8 mouse cellular contexts compared by ENCODE assay signal in genomic region chr7:19360944-19361343, GRCm38 (mm10). TPM values are rescaled to one million over a fixed set of nuclear protein-coding genes. Genes with fewer than 3 reads are reported as not detected.
DNase-seq lines count a peak whose midpoint lies in the region; ATAC-seq and TF ChIP-seq lines count a peak whose summit lies in the region.

No protein-coding gene starts in this region.

- no peak overlapping the region for H3K27ac ChIP-seq in MEL (ENCODE audit: control insufficient read depth, low read depth, low read length)
- peak overlapping the region; percentile 46; the same call in 1 of the 2 replicates for H3K27ac ChIP-seq in forebrain, embryonic 16.5 days (ENCODE audit: low read length)
- H3K27ac ChIP-seq in layer of hippocampus, adult 2 months: peak overlapping the region; percentile 90
- H3K27ac ChIP-seq in neural tube, embryonic 15.5 days (replicated peaks): peak overlapping the region; percentile 63; the same call in 1 of the 2 replicates
- H3K27ac ChIP-seq in thymus, adult 2 months (ENCODE audit: control insufficient read depth, insufficient read depth, low read length): no peak overlapping the region

- ATAC-seq in forebrain, embryonic 16.5 days: peak; percentile 74
- ATAC-seq in neural tube, embryonic 15.5 days (ENCODE audit: low FRiP score): peak; percentile 45; the same call in 1 of the 2 replicates

- no peak for TF ChIP-seq RAD21 in MEL (IDR thresholded peaks at IDR 0.05; ENCODE audit: low read depth, low read length)

- H3K4me1 ChIP-seq in MEL (ENCODE audit: control insufficient read depth in 1 of 2, insufficient read depth in 2 of 2, low read length in 2 of 2): peaks cover 0 to 13% of the 10 kb centered on the region in 2 experiments; a peak in 2 of 4 replicates
- peaks cover 29% of the 10 kb centered on the region for H3K4me1 ChIP-seq in forebrain, embryonic 16.5 days (replicated peaks; ENCODE audit: control insufficient read depth, insufficient read depth, low read length)
- H3K4me1 ChIP-seq in lung, adult 2 months (ENCODE audit: control insufficient read depth, insufficient read depth, low read length): peaks cover 2% of the 10 kb centered on the region; the same call in 1 of the 2 replicates
- peaks cover 38% of the 10 kb centered on the region for H3K4me1 ChIP-seq in neural tube, embryonic 15.5 days
- H3K4me1 ChIP-seq in thymus, adult 2 months (replicated peaks; ENCODE audit: control insufficient read depth, insufficient read depth, low read length): peaks cover 22% of the 10 kb centered on the region

- H3K36me3 ChIP-seq in MEL (ENCODE audit: control insufficient read depth in 1 of 2, insufficient read depth in 2 of 2, low read length in 2 of 2): 0 out of 4 replicates have a peak, but pooled peaks cover 0 to 2% of the 10 kb centered on the region in 2 experiments
- peaks cover 7% of the 10 kb centered on the region; the same call in 1 of the 2 replicates for H3K36me3 ChIP-seq in forebrain, embryonic 16.5 days (ENCODE audit: control insufficient read depth, insufficient read depth)
- peaks cover 8% of the 10 kb centered on the region for H3K36me3 ChIP-seq in neural tube, embryonic 15.5 days
- H3K36me3 ChIP-seq in thymus, adult 2 months (ENCODE audit: control insufficient read depth, insufficient read depth, low read length): no peaks in the 10 kb centered on the region

- no peaks in the 10 kb centered on the region for H3K27me3 ChIP-seq in MEL (ENCODE audit: control insufficient read depth in 1 of 2, insufficient read depth in 2 of 2, low read length in 2 of 2)
- H3K27me3 ChIP-seq in forebrain, embryonic 16.5 days (replicated peaks; ENCODE audit: control insufficient read depth, insufficient read depth, low read length): no peaks in the 10 kb centered on the region; the same call in 1 of the 2 replicates
- H3K27me3 ChIP-seq in neural tube, embryonic 15.5 days (replicated peaks): peaks cover 20% of the 10 kb centered on the region
- no peaks in the 10 kb centered on the region; the same call in 1 of the 2 replicates for H3K27me3 ChIP-seq in thymus, adult 2 months (ENCODE audit: control insufficient read depth, insufficient read depth, low read length)

- peak; percentile 96 for DNase-seq in MEL (ENCODE audit: low read depth, low spot score)
- DNase-seq in cerebellum, adult 18-20 months: peak; percentile 90 to 97
- DNase-seq in heart, postnatal 36 days: peak; percentile 88 to 89
- DNase-seq in layer of hippocampus, adult 2 months (ENCODE audit: low spot score in 2 of 2): peak; percentile 86 to 94
- DNase-seq in lung, adult 2 months: peak; percentile 90
- peak; percentile 52 for DNase-seq in thymus, adult 2 months

- H3K4me2 ChIP-seq in forebrain, embryonic 16.5 days (ENCODE audit: low read length): peak overlapping the region; percentile 96
- H3K4me2 ChIP-seq in neural tube, embryonic 15.5 days: peak overlapping the region; percentile 96

- TF ChIP-seq CTCF in MEL (IDR thresholded peaks at IDR 0.05 in 2 of 3, conservative IDR thresholded peaks at IDR 0.05 in 1 of 3; ENCODE audit: control insufficient read depth in 1 of 3, insufficient read depth in 1 of 3, low read depth in 2 of 3, low read length in 3 of 3, poor library complexity in 1 of 3, severe bottlenecking in 1 of 3): no peak
- peak; percentile 33 for TF ChIP-seq CTCF in layer of hippocampus, adult 2 months (conservative IDR thresholded peaks at IDR 0.05)
- no peak for TF ChIP-seq CTCF in lung, adult 2 months (IDR thresholded peaks at IDR 0.05; ENCODE audit: insufficient read depth, low read length)
- no peak for TF ChIP-seq CTCF in thymus, adult 2 months (IDR thresholded peaks at IDR 0.05; ENCODE audit: borderline replicate concordance, control insufficient read depth, extremely low read depth, insufficient read depth, low read length, poor library complexity)

- no peak for TF ChIP-seq EP300 in MEL (IDR thresholded peaks at IDR 0.05; ENCODE audit: low read depth in 1 of 2, low read length in 2 of 2)

- under 1% methylated on average over 27 of the region's 27 CpGs for WGBS in forebrain, embryonic 16.5 days
- under 1% methylated on average over 27 of the region's 27 CpGs for WGBS in lung, adult 2 months
- WGBS in neural tube, embryonic 15.5 days: 1% methylated on average over 27 of the region's 27 CpGs
- 1% methylated on average over 27 of the region's 27 CpGs for WGBS in thymus, adult 2 months

- no peaks in the 10 kb centered on the region for H3K9me3 ChIP-seq in MEL (replicated peaks; ENCODE audit: insufficient read depth, low read length)
- H3K9me3 ChIP-seq in forebrain, embryonic 16.5 days (ENCODE audit: control insufficient read depth, low read length): no peaks in the 10 kb centered on the region
- H3K9me3 ChIP-seq in neural tube, embryonic 15.5 days (replicated peaks): no peaks in the 10 kb centered on the region

- TF ChIP-seq POLR2A in MEL (IDR thresholded peaks at IDR 0.05; ENCODE audit: control insufficient read depth in 1 of 2, insufficient read depth in 1 of 2, low read depth in 1 of 2, low read length in 2 of 2, poor library complexity in 1 of 2): no peak; a peak in 1 of 4 replicates
- TF ChIP-seq POLR2A in lung, adult 2 months (IDR thresholded peaks at IDR 0.05; ENCODE audit: borderline replicate concordance, extremely low read depth, low read depth, low read length): peak; percentile 55; the same call in 1 of the 2 replicates
- TF ChIP-seq POLR2A in thymus, adult 2 months (IDR thresholded peaks at IDR 0.05; ENCODE audit: control insufficient read depth, extremely low read depth, insufficient read depth, low read length, poor library complexity): no peak

- peak overlapping the region; percentile 58 to 66 for H3K4me3 ChIP-seq in MEL (ENCODE audit: control insufficient read depth in 1 of 2, insufficient read depth in 1 of 2, low read depth in 2 of 2, low read length in 2 of 2)
- H3K4me3 ChIP-seq in forebrain, embryonic 16.5 days (replicated peaks; ENCODE audit: low read length): peak overlapping the region; percentile 49
- H3K4me3 ChIP-seq in layer of hippocampus, adult 2 months: peak overlapping the region; percentile 59
- H3K4me3 ChIP-seq in lung, adult 2 months (replicated peaks; ENCODE audit: extremely low read depth, low read depth, low read length): peak overlapping the region; percentile 68
- peak overlapping the region; percentile 65 for H3K4me3 ChIP-seq in neural tube, embryonic 15.5 days (replicated peaks)
- peak overlapping the region; percentile 43 for H3K4me3 ChIP-seq in thymus, adult 2 months (ENCODE audit: control insufficient read depth, insufficient read depth, low read length)

- peak overlapping the region; percentile 75 for H3K9ac ChIP-seq in MEL (ENCODE audit: control insufficient read depth, low read depth, low read length, poor library complexity, severe bottlenecking)
- peak overlapping the region; percentile 68 for H3K9ac ChIP-seq in forebrain, embryonic 16.5 days (replicated peaks; ENCODE audit: low read depth, low read length)
- H3K9ac ChIP-seq in neural tube, embryonic 15.5 days (replicated peaks): peak overlapping the region; percentile 45

- intact Hi-C loops in heart, postnatal 36 days (cut with DNase I): loop anchor here (5.0 kb wide), 1 partner anchor 134 kb away; the partner anchor contains the start of gene Opa3

- peaks cover 10% of the 10 kb centered on the region for H3K79me2 ChIP-seq in MEL (ENCODE audit: control insufficient read depth, insufficient read depth, low read length, poor library complexity)

RNA-seq across cellular contexts. Expression of gene Ppp1r13l, which starts 1.4 kb away (rescaled TPM):
- 1.0 and 1.5 TPM in 2 replicates for total RNA-seq in MEL (2012; rRNA removed)
- 10 to 100 TPM in 1 of 2 experiments, not detected in 1; 15.9 TPM for polyA plus RNA-seq in MEL (2012; ENCODE audit: insufficient read depth in 1 of 2, insufficient read length in 2 of 2, low read depth in 1 of 2, low replicate concordance in 2 of 2, missing spikeins in 1 of 2)
- polyA plus RNA-seq in forebrain, embryonic 16.5 days (2015; fragmentation: Nextera tagmentation; extraction: Ambion mirVana): 3.0 and 3.6 TPM in 2 replicates
- 10 to 100 TPM; 35.8 to 44.2 TPM for total RNA-seq in heart, postnatal 36 days (2021)
- total RNA-seq in layer of hippocampus, adult 2 months (2021): 1 to 10 TPM; 6.1 to 6.9 TPM
- polyA plus RNA-seq in lung, adult 2 months (2012; rRNA removed): 10.0 and 17.8 TPM in 2 replicates
- polyA plus RNA-seq in neural tube, embryonic 15.5 days (2015; fragmentation: Nextera tagmentation; extraction: Ambion mirVana): 1.9 and 2.1 TPM in 2 replicates
- polyA plus RNA-seq in thymus, adult 2 months (2012; rRNA removed): 13.6 and 14.2 TPM in 2 replicates

RNA-seq across cellular contexts. Expression of gene Cd3eap, which starts 1.7 kb away (rescaled TPM):
- total RNA-seq in MEL (2012; rRNA removed): 26.2 and 43.9 TPM in 2 replicates
- polyA plus RNA-seq in MEL (2012; ENCODE audit: insufficient read depth in 1 of 2, insufficient read length in 2 of 2, low read depth in 1 of 2, low replicate concordance in 2 of 2, missing spikeins in 1 of 2): 10 to 100 TPM in 1 of 2 experiments, not detected in 1; 49.8 TPM
- 23.1 and 26.4 TPM in 2 replicates for polyA plus RNA-seq in forebrain, embryonic 16.5 days (2015; fragmentation: Nextera tagmentation; extraction: Ambion mirVana)
- 10 to 100 TPM; 10.4 to 11.2 TPM for total RNA-seq in heart, postnatal 36 days (2021)
- 10 to 100 TPM; 18.1 to 19.5 TPM for total RNA-seq in layer of hippocampus, adult 2 months (2021)
- polyA plus RNA-seq in lung, adult 2 months (2012; rRNA removed): 4.6 and 5.2 TPM in 2 replicates
- 22.2 and 23.0 TPM in 2 replicates for polyA plus RNA-seq in neural tube, embryonic 15.5 days (2015; fragmentation: Nextera tagmentation; extraction: Ambion mirVana)
- polyA plus RNA-seq in thymus, adult 2 months (2012; rRNA removed): 7.5 and 8.0 TPM in 2 replicates

RNA-seq across cellular contexts. Expression of gene Ercc1, which starts 16.4 kb away (rescaled TPM):
- total RNA-seq in MEL (2012; rRNA removed): 22.2 and 25.9 TPM in 2 replicates
- 10 to 100 TPM in 1 of 2 experiments, not detected in 1; 37.5 TPM for polyA plus RNA-seq in MEL (2012; ENCODE audit: insufficient read depth in 1 of 2, insufficient read length in 2 of 2, low read depth in 1 of 2, low replicate concordance in 2 of 2, missing spikeins in 1 of 2)
- polyA plus RNA-seq in forebrain, embryonic 16.5 days (2015; fragmentation: Nextera tagmentation; extraction: Ambion mirVana): 79.3 and 85.9 TPM in 2 replicates
- 10 to 100 TPM; 43.4 to 48.0 TPM for total RNA-seq in heart, postnatal 36 days (2021)
- total RNA-seq in layer of hippocampus, adult 2 months (2021): 10 to 100 TPM; 51.7 to 51.9 TPM
- 38.7 and 46.6 TPM in 2 replicates for polyA plus RNA-seq in lung, adult 2 months (2012; rRNA removed)
- polyA plus RNA-seq in neural tube, embryonic 15.5 days (2015; fragmentation: Nextera tagmentation; extraction: Ambion mirVana): 78.5 and 93.5 TPM in 2 replicates
- polyA plus RNA-seq in thymus, adult 2 months (2012; rRNA removed): 62.3 and 63.6 TPM in 2 replicates

RNA-seq across cellular contexts. Expression of gene Ercc2, which starts 20.9 kb away (rescaled TPM):
- 29.4 and 34.4 TPM in 2 replicates for total RNA-seq in MEL (2012; rRNA removed)
- polyA plus RNA-seq in MEL (2012; ENCODE audit: insufficient read depth in 1 of 2, insufficient read length in 2 of 2, low read depth in 1 of 2, low replicate concordance in 2 of 2, missing spikeins in 1 of 2): 10 to 100 TPM in 1 of 2 experiments, not detected in 1; 44.5 TPM
- 25.3 and 28.5 TPM in 2 replicates for polyA plus RNA-seq in forebrain, embryonic 16.5 days (2015; fragmentation: Nextera tagmentation; extraction: Ambion mirVana)
- 10 to 100 TPM; 11.8 to 12.0 TPM for total RNA-seq in heart, postnatal 36 days (2021)
- total RNA-seq in layer of hippocampus, adult 2 months (2021): 10 to 100 TPM; 36.4 to 36.5 TPM
- 43.3 and 44.6 TPM in 2 replicates for polyA plus RNA-seq in lung, adult 2 months (2012; rRNA removed)
- polyA plus RNA-seq in neural tube, embryonic 15.5 days (2015; fragmentation: Nextera tagmentation; extraction: Ambion mirVana): 21.6 and 22.2 TPM in 2 replicates
- polyA plus RNA-seq in thymus, adult 2 months (2012; rRNA removed): 134 and 137 TPM in 2 replicates

RNA-seq across cellular contexts. Expression of gene Klc3, which starts 43.0 kb away (rescaled TPM):
- total RNA-seq in MEL (2012; rRNA removed): 2.7 and 3.6 TPM in 2 replicates
- polyA plus RNA-seq in MEL (2012; ENCODE audit: insufficient read depth in 1 of 2, insufficient read length in 2 of 2, low read depth in 1 of 2, low replicate concordance in 2 of 2, missing spikeins in 1 of 2): under 1 TPM in 1 of 2 experiments, not detected in 1; 0.42 TPM
- 2.2 and 2.5 TPM in 2 replicates for polyA plus RNA-seq in forebrain, embryonic 16.5 days (2015; fragmentation: Nextera tagmentation; extraction: Ambion mirVana)
- total RNA-seq in heart, postnatal 36 days (2021): under 1 TPM; 0.24 to 0.92 TPM
- 1 to 10 TPM; 3.2 to 3.5 TPM for total RNA-seq in layer of hippocampus, adult 2 months (2021)
- 14.1 and 18.2 TPM in 2 replicates for polyA plus RNA-seq in lung, adult 2 months (2012; rRNA removed)
- 1.2 and 4.0 TPM in 2 replicates for polyA plus RNA-seq in neural tube, embryonic 15.5 days (2015; fragmentation: Nextera tagmentation; extraction: Ambion mirVana)
- 73.1 and 87.0 TPM in 2 replicates for polyA plus RNA-seq in thymus, adult 2 months (2012; rRNA removed)

Comparison
In these comparisons a context has a peak if more than half of its experiments do, and no peak if none do; other contexts are left out.
1. H3K27ac ChIP-seq: peak in forebrain, embryonic 16.5 days (single experiment), layer of hippocampus, adult 2 months (single experiment) and neural tube, embryonic 15.5 days (single experiment); none in MEL (single experiment) and thymus, adult 2 months (single experiment).
2. Peak in every context shown above with its lines, with median percentiles within 50 percentile points of each other: DNase-seq, H3K4me3 ChIP-seq and H3K9ac ChIP-seq.